Mouse (Mus musculus): ENCODE data around the gene Gm9918. TPM values are rescaled to one million over a fixed set of nuclear protein-coding genes. Genes with fewer than 3 reads are reported as not detected.
"Not testable (repeated sequence)": the region's sequence is repeated elsewhere in the genome, so short reads cannot be mapped to it uniquely, and the experiment has no call there.

Gm9918 gene
- polyA plus RNA-seq (2015; fragmentation: Nextera tagmentation; extraction: Ambion mirVana): 0.34 and 0.57 TPM in 2 replicates

- H3K4me1 ChIP-seq (replicated peaks; ENCODE audit: control insufficient read depth, insufficient read depth, low read length): peaks cover 14% of the 10 kb centered on the region
- peak; percentile 44 for ATAC-seq (ENCODE audit: low read depth)
- H3K9ac ChIP-seq (ENCODE audit: low read length): peak within 1 kb of the TSS; percentile 50
- no peaks in the 10 kb centered on the region for H3K27me3 ChIP-seq (ENCODE audit: control insufficient read depth, insufficient read depth, low read depth, low read length)
- 15% methylated on average over 20 of the region's 21 CpGs for WGBS
- peak within 1 kb of the TSS; percentile 29 for H3K4me3 ChIP-seq (ENCODE audit: low read length)
- H3K36me3 ChIP-seq (ENCODE audit: control insufficient read depth, insufficient read depth, low read length): no peaks in the 10 kb centered on the region
- peak within 1 kb of the TSS; percentile 42 for H3K4me2 ChIP-seq (ENCODE audit: low read depth, low read length)
- H3K27ac ChIP-seq (ENCODE audit: low read length): peak within 1 kb of the TSS; percentile 5; the same call in 1 of the 2 replicates
- H3K9me3 ChIP-seq (ENCODE audit: control insufficient read depth, low read length): no peaks in the 10 kb centered on the region
Observed at GRCm38 (mm10) chr15:102270274-102270960, at the start of gene Gm9918. Gene Gm9918 (plus strand): TSS chr15:102270563.

- Histone ChIP-seq H3K4me2 (ENCODE audit: low read depth, low read length) (no peak overlapping the region), H3K27ac (ENCODE audit: low read length) (no peak overlapping the region), H3K27me3 (ENCODE audit: control insufficient read depth, insufficient read depth, low read depth, low read length) (peaks cover 8% of the 10 kb centered on the region; the same call in 1 of the 2 replicates), H3K4me3 (ENCODE audit: low read length) (no peak overlapping the region), H3K9ac (ENCODE audit: low read length) (no peak overlapping the region), H3K36me3 (ENCODE audit: control insufficient read depth, insufficient read depth, low read length) (no peaks in the 10 kb centered on the region), H3K9me3 (ENCODE audit: control insufficient read depth, low read length) (no peaks in the 10 kb centered on the region), H3K4me1 (replicated peaks; ENCODE audit: control insufficient read depth, insufficient read depth, low read length) (peaks cover 5% of the 10 kb centered on the region)
- WGBS: 53% methylated on average over 10 of the region's 10 CpGs
- ATAC-seq (ENCODE audit: low read depth): no peak
Observed at GRCm38 (mm10) chr15:102222386-102222785, 48.0 kb upstream of the Gm9918 start.

GRCm38 (mm10) chr15:102224186-102224991, 46.0 kb upstream of the Gm9918 start:
- H3K36me3 ChIP-seq (ENCODE audit: control insufficient read depth, insufficient read depth, low read length): no peaks in the 10 kb centered on the region
- H3K9me3 ChIP-seq (ENCODE audit: control insufficient read depth, low read length): no peaks in the 10 kb centered on the region
- peak overlapping the region; percentile 62 for H3K9ac ChIP-seq (ENCODE audit: low read length)
- ATAC-seq (ENCODE audit: low read depth): peak; percentile 92
- peak overlapping the region; percentile 49 for H3K4me3 ChIP-seq (ENCODE audit: low read length)
- no peak overlapping the region for H3K27ac ChIP-seq (ENCODE audit: low read length)
- H3K4me2 ChIP-seq (ENCODE audit: low read depth, low read length): peak overlapping the region; percentile 89
- H3K4me1 ChIP-seq (replicated peaks; ENCODE audit: control insufficient read depth, insufficient read depth, low read length): peaks cover 5% of the 10 kb centered on the region
- H3K27me3 ChIP-seq (ENCODE audit: control insufficient read depth, insufficient read depth, low read depth, low read length): peaks cover 8% of the 10 kb centered on the region; the same call in 1 of the 2 replicates
- 3% methylated on average over 43 of the region's 43 CpGs for WGBS

- peaks cover 5% of the 10 kb centered on the region for H3K4me1 ChIP-seq (replicated peaks; ENCODE audit: control insufficient read depth, insufficient read depth, low read length)
- peak; percentile 20; the same call in 1 of the 2 replicates for ATAC-seq (ENCODE audit: low read depth)
- H3K36me3 ChIP-seq (ENCODE audit: control insufficient read depth, insufficient read depth, low read length): no peaks in the 10 kb centered on the region
- no peak overlapping the region for H3K27ac ChIP-seq (ENCODE audit: low read length)
- H3K9ac ChIP-seq (ENCODE audit: low read length): peak overlapping the region; percentile 62
- H3K4me2 ChIP-seq (ENCODE audit: low read depth, low read length): peak overlapping the region; percentile 89
- H3K27me3 ChIP-seq (ENCODE audit: control insufficient read depth, insufficient read depth, low read depth, low read length): peaks cover 8% of the 10 kb centered on the region; the same call in 1 of the 2 replicates
- WGBS: 7% methylated on average over 18 of the region's 21 CpGs
- H3K4me3 ChIP-seq (ENCODE audit: low read length): peak overlapping the region; percentile 49
- H3K9me3 ChIP-seq (ENCODE audit: control insufficient read depth, low read length): no peaks in the 10 kb centered on the region
Observed at GRCm38 (mm10) chr15:102224992-102225617, 45.3 kb upstream of the Gm9918 start.

- not testable (repeated sequence) for H3K4me2 ChIP-seq (ENCODE audit: low read depth, low read length); H3K9me3 ChIP-seq (ENCODE audit: control insufficient read depth, low read length); H3K36me3 ChIP-seq (ENCODE audit: control insufficient read depth, insufficient read depth, low read length); H3K4me1 ChIP-seq (replicated peaks; ENCODE audit: control insufficient read depth, insufficient read depth, low read length); ATAC-seq (ENCODE audit: low read depth); H3K27ac ChIP-seq (ENCODE audit: low read length); H3K27me3 ChIP-seq (ENCODE audit: control insufficient read depth, insufficient read depth, low read depth, low read length); H3K4me3 ChIP-seq (ENCODE audit: low read length); H3K9ac ChIP-seq (ENCODE audit: low read length)
- 69% methylated on average over 6 of the region's 6 CpGs for WGBS
Observed at GRCm38 (mm10) chr15:102225619-102226018, 44.7 kb upstream of the Gm9918 start.

GRCm38 (mm10) chr15:102230408-102231321, 39.7 kb upstream of the Gm9918 start:
- Histone ChIP-seq H3K9ac (ENCODE audit: low read length) (no peak overlapping the region), H3K27me3 (ENCODE audit: control insufficient read depth, insufficient read depth, low read depth, low read length) (no peaks in the 10 kb centered on the region), H3K9me3 (ENCODE audit: control insufficient read depth, low read length) (no peaks in the 10 kb centered on the region), H3K4me1 (replicated peaks; ENCODE audit: control insufficient read depth, insufficient read depth, low read length) (peaks cover 15% of the 10 kb centered on the region), H3K36me3 (ENCODE audit: control insufficient read depth, insufficient read depth, low read length) (peaks cover 2% of the 10 kb centered on the region; the same call in 1 of the 2 replicates), H3K27ac (ENCODE audit: low read length) (no peak overlapping the region), H3K4me3 (ENCODE audit: low read length) (no peak overlapping the region), H3K4me2 (ENCODE audit: low read depth, low read length) (no peak overlapping the region)
- no peak for ATAC-seq (ENCODE audit: low read depth)
- WGBS: 77% methylated on average over 17 of the region's 17 CpGs

GRCm38 (mm10) chr15:102231748-102232147, 38.6 kb upstream of the Gm9918 start, which contains the start of gene Itgb7:
Gene Itgb7 (minus strand): TSS chr15:102231944.
- Histone ChIP-seq H3K9ac (ENCODE audit: low read length) (no peak within 1 kb of the TSS), H3K27ac (ENCODE audit: low read length) (no peak within 1 kb of the TSS), H3K4me1 (replicated peaks; ENCODE audit: control insufficient read depth, insufficient read depth, low read length) (peaks cover 21% of the 10 kb centered on the region), H3K27me3 (ENCODE audit: control insufficient read depth, insufficient read depth, low read depth, low read length) (no peaks in the 10 kb centered on the region), H3K4me3 (ENCODE audit: low read length) (no peak within 1 kb of the TSS), H3K36me3 (ENCODE audit: control insufficient read depth, insufficient read depth, low read length) (peaks cover 8% of the 10 kb centered on the region), H3K4me2 (ENCODE audit: low read depth, low read length) (no peak within 1 kb of the TSS), H3K9me3 (ENCODE audit: control insufficient read depth, low read length) (no peaks in the 10 kb centered on the region)
- WGBS: 35% methylated on average over 6 of the region's 6 CpGs
- ATAC-seq (ENCODE audit: low read depth): 0 out of 2 replicates have a peak, but pooled peaks have one; percentile 18

- no peak overlapping the region for H3K9ac ChIP-seq (ENCODE audit: low read length)
- no peak overlapping the region for H3K27ac ChIP-seq (ENCODE audit: low read length)
- no peaks in the 10 kb centered on the region for H3K9me3 ChIP-seq (ENCODE audit: control insufficient read depth, low read length)
- H3K4me2 ChIP-seq (ENCODE audit: low read depth, low read length): no peak overlapping the region
- H3K27me3 ChIP-seq (ENCODE audit: control insufficient read depth, insufficient read depth, low read depth, low read length): no peaks in the 10 kb centered on the region
- ATAC-seq (ENCODE audit: low read depth): no peak
- H3K4me1 ChIP-seq (replicated peaks; ENCODE audit: control insufficient read depth, insufficient read depth, low read length): peaks cover 21% of the 10 kb centered on the region
- peaks cover 10% of the 10 kb centered on the region for H3K36me3 ChIP-seq (ENCODE audit: control insufficient read depth, insufficient read depth, low read length)
- 85% methylated on average over 7 of the region's 7 CpGs for WGBS
- H3K4me3 ChIP-seq (ENCODE audit: low read length): no peak overlapping the region
Observed at GRCm38 (mm10) chr15:102232764-102233163, 37.6 kb upstream of the Gm9918 start.
